Mouse (Mus musculus): Measurements from ENCODE around the gene Trappc13.

DNA sequence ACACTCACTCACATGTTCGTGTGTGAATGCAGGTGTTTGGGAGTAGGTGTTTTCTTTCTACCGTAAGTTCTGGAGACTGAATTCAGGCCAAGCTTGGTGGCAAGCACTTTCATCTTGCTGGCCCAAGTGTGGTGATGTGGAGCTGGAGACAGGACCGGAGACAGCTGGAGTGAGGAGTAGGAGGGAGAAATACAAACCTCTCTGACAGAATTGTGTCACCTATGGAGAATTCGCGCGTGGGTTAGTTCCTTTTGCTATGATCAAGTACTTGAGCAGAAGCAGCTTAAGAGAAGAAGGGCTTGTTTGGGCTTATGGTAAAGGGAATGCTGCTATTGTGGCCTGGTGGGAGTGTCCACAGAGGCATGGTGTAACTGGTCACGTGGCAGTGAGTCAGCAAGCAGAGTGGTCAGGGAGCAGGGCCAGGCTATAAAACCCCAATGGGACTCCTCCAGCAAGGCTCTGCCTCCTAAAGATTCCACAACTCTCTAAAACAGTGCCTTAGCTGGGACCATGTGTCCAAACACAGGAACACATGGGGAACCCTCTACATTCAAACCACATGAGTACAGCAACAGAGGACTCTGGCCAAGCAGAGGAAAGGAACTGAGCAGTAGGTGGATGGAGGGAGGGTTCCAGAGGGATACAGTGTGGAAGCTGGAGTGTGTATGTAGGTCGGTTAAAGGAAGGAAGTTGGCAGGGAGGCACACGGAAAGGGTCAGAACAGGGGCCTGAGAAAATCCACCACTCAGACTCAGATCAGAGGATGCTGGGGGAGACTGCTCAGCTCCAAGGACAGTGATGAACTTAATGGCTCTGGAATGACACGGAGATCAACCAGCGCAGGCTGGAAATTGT, 83.5 kb downstream of the Trappc13 start:
- TF ChIP-seq ZNF384 (IDR thresholded peaks at IDR 0.05; ENCODE audit: low read depth, low read length) = no peak
- no peak for TF ChIP-seq HCFC1 (IDR thresholded peaks at IDR 0.05; ENCODE audit: borderline replicate concordance, insufficient read depth, low read length)
- no peak for TF ChIP-seq ZC3H11A (IDR thresholded peaks at IDR 0.05; ENCODE audit: borderline replicate concordance, low read depth, low read length)
- no peak for TF ChIP-seq CHD2 (IDR thresholded peaks at IDR 0.05; ENCODE audit: low read depth, low read length)

Measured in ES-E14 (cell line).